23 mouse cellular contexts compared by ENCODE assay signal in the genomic region with DNA sequence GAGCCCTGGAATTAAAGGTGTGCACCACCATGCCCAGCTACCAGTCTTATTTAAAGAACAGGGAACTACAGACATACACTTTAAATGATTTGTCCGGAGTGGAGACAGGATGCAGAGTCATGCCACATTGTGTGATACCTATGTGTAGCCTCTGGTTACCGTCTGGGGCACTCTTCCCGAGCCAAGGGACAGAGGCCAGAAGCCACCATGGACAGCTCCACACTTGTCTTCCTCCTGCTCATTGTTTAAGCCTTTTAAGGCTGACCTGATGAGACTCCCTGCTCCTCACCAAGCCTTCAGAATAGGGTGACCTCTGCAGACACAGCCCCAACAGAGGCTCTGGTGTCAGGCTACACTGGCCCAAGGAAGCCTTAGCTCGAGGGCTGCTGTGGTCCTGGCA.
DNase-seq lines count a peak whose midpoint lies in the region; TF ChIP-seq lines count a peak whose summit lies in the region.
"Had no signal": no experiment of that assay in that cellular context is flagged by ENCODE, and none has a peak within 500 bp of the region (broad histone marks: within the 10 kb centered on the region; RNA-seq: fewer than 3 reads in every experiment).

No protein-coding gene starts in this region.

- no peak overlapping the region for H3K4me2 ChIP-seq in myocyte (ENCODE audit: low read depth)
- H3K4me2 ChIP-seq: embryonic facial prominence, embryonic 15.5 days; heart, embryonic 11.5 days; limb, embryonic 15.5 days; neural tube, embryonic 13.5 days had no signal

- no peaks in the 10 kb centered on the region for H3K79me2 ChIP-seq in myocyte (ENCODE audit: control insufficient read depth, insufficient read depth)

- H3K27me3 ChIP-seq in myocyte (ENCODE audit: control insufficient read depth, insufficient read depth, insufficient read length): no peaks in the 10 kb centered on the region
- H3K27me3 ChIP-seq: embryonic facial prominence, embryonic 15.5 days; limb, embryonic 15.5 days; neural tube, embryonic 13.5 days had no signal

- H3ac ChIP-seq in myocyte (ENCODE audit: control insufficient read depth, insufficient read length): no peak overlapping the region

- peak; percentile 20 to 43 for DNase-seq in heart, postnatal 10 days
- no peak for DNase-seq in heart, adult 18-20 months
- DNase-seq in testis, postnatal 10 days (ENCODE audit: low spot score): peak; percentile 62
- no peak for DNase-seq in testis, postnatal 14 days (ENCODE audit: low spot score)
- peak; percentile 44 for DNase-seq in ZHBTc4 (ENCODE audit: low read depth, low spot score)
- no peak for DNase-seq in thymus, postnatal 0 days (ENCODE audit: low spot score)
- no peak for DNase-seq in spleen, postnatal 4 days (ENCODE audit: low spot score in 2 of 2)
- DNase-seq: cerebellum, adult 11-12 months; cerebellum, postnatal 36 days; gastrocnemius, postnatal 25 days; heart, postnatal 36 days; kidney, adult 8-10 months; lung, postnatal 36 days; right cerebral cortex, postnatal 14 days; thymus, postnatal 25 days had no signal

- intact Hi-C loops in heart, postnatal 10 days (cut with DNase I): no loop called here

- TF ChIP-seq POLR2A in myocyte (IDR thresholded peaks at IDR 0.05; ENCODE audit: insufficient read length, low read depth): no peak

- no peaks in the 10 kb centered on the region for H3K36me3 ChIP-seq in myocyte (ENCODE audit: control insufficient read depth, insufficient read depth)
- H3K36me3 ChIP-seq: embryonic facial prominence, embryonic 15.5 days; forebrain, embryonic 10.5 days; limb, embryonic 15.5 days; midbrain, embryonic 10.5 days; neural tube, embryonic 13.5 days had no signal

- H3K4me3 ChIP-seq in myocyte: no peak overlapping the region
- H3K4me3 ChIP-seq: embryonic facial prominence, embryonic 15.5 days; forebrain, embryonic 10.5 days; left cerebral cortex, adult 2 months; limb, embryonic 15.5 days; midbrain, embryonic 10.5 days; neural tube, embryonic 13.5 days had no signal

TF ChIP-seq in myocyte, 11 proteins besides CTCF, POLR2A, EP300 and RAD21:
- TF ChIP-seq REST (IDR thresholded peaks at IDR 0.05; ENCODE audit: insufficient read depth, insufficient read length) (peak; percentile 83), MAX (IDR thresholded peaks at IDR 0.05; ENCODE audit: low read depth) (no peak)

Comparison
In these comparisons a context has a peak if more than half of its experiments do, and no peak if none do; other contexts are left out.
1. DNase-seq: peak in heart, postnatal 10 days (2 of 2), testis, postnatal 10 days (single experiment) and ZHBTc4 (single experiment); none in heart, adult 18-20 months (0 of 2), testis, postnatal 14 days (single experiment), thymus, postnatal 0 days (single experiment) and spleen, postnatal 4 days (0 of 2).